Mouse (Mus musculus) layer of hippocampus, postnatal 10 days (tissue): ENCODE data around the gene Arl5c. TPM values are rescaled to one million over a fixed set of nuclear protein-coding genes. Genes with fewer than 3 reads are reported as not detected.
"Not testable (repeated sequence)": the region's sequence is repeated elsewhere in the genome, so short reads cannot be mapped to it uniquely, and the experiment has no call there.

Experiments used
- DNase-seq, 2 experiments: peaks; one replicate each; pipeline ENCODE4 v3.0.0; 2021; ENCODE audit warnings: low spot score in 2 of 2
- total RNA-seq, 2 experiments: library from RNA; stranded (reverse); gene quantifications; 2 replicates each; pipeline ENCODE4 v1.2.3; 2021

Gene Arl5c
- total RNA-seq, 2 experiments from 2014 or later = 2.0 to 2.1 TPM

- DNase-seq = no peak
These were observed 28.9 kb downstream of the Arl5c start for GRCm38 (mm10) chr11:97967114-97967513.

GRCm38 (mm10) chr11:97960907-97961306 lies 35.1 kb downstream of the Arl5c start:
- no peak for DNase-seq

GRCm38 (mm10) chr11:97959300-97959680 lies 36.7 kb downstream of the Arl5c start:
- no peak for DNase-seq

GRCm38 (mm10) chr11:97958641-97959299 lies 37.2 kb downstream of the Arl5c start:
- no peak for DNase-seq

- DNase-seq = peak; percentile 40 to 56
These were observed 38.9 kb downstream of the Arl5c start for GRCm38 (mm10) chr11:97956905-97957560.

GRCm38 (mm10) chr11:97955915-97956314 lies 40.1 kb downstream of the Arl5c start:
- DNase-seq = no peak

GRCm38 (mm10) chr11:97955146-97955902 lies 40.7 kb downstream of the Arl5c start:
- DNase-seq = no peak

GRCm38 (mm10) chr11:97954469-97955141 lies 41.4 kb downstream of the Arl5c start:
- no peak for DNase-seq

GRCm38 (mm10) chr11:97953939-97954275 lies 42.1 kb downstream of the Arl5c start:
- no peak for DNase-seq

- no peak for DNase-seq
These were observed 42.6 kb downstream of the Arl5c start for GRCm38 (mm10) chr11:97953179-97953938.

GRCm38 (mm10) chr11:97952367-97953006 lies 43.5 kb downstream of the Arl5c start:
- DNase-seq = no peak

- DNase-seq = no peak
These were observed 46.1 kb downstream of the Arl5c start for GRCm38 (mm10) chr11:97949703-97950475.

GRCm38 (mm10) chr11:97947426-97947825 lies 48.6 kb downstream of the Arl5c start:
- peak; percentile 44 to 46 for DNase-seq

- DNase-seq = not testable (repeated sequence)
These were observed 50.2 kb downstream of the Arl5c start for GRCm38 (mm10) chr11:97945738-97946289.

GRCm38 (mm10) chr11:97945031-97945430 lies 51.0 kb downstream of the Arl5c start:
- no peak for DNase-seq

- DNase-seq = no peak
These were observed 52.7 kb downstream of the Arl5c start for GRCm38 (mm10) chr11:97943256-97943655.

GRCm38 (mm10) chr11:97942420-97943111 lies 53.4 kb downstream of the Arl5c start:
- DNase-seq = no peak
